Mouse (Mus musculus): ENCODE measurements at regions not wholly inside any gene's neighbourhood (a gene's known extent, or its start where the extent isn't known, plus 50 kb on each side); places are given as distances from the start of the nearest gene placed in this dataset.

GRCm38 (mm10) chr6:138754302-138754954, 96.1 kb upstream of the Igbp1b start:
- intact Hi-C loops (cut with DNase I), result no loop called here
- no peak for DNase-seq (ENCODE audit: low spot score in 2 of 2)

DNA sequence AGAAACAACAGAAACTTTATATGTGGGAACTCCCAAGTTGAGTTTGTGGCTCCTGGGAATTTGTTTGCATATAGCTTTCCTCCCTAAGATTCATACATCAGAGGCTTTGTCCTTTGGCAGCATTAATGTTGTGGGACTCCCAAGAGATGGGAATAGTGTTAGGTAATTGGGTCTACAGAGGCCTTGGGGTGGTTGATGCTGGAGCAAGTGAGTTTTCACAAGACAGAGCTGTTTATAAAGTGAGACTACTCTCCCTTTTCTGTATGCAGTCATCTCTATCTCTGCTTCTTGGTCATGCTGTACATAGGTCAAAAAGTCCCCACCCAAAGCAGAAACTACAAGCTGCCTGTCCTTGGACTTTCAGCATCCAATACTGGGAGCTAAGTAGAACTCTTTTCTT, 59.4 kb upstream of the Igbp1b start:
- intact Hi-C loops (cut with DNase I), result no loop called here
- no peak for DNase-seq (ENCODE audit: low spot score in 2 of 2)

Data from left cerebral cortex, postnatal 36 days (tissue).